Mouse (Mus musculus): ENCODE data around the gene Dyx1c1. TPM values are rescaled to one million over a fixed set of nuclear protein-coding genes. Genes with fewer than 3 reads are reported as not detected.

The Dyx1c1 gene
- total RNA-seq, 2 experiments from 2014 or later: 0.54 to 0.80 TPM

- no peak for DNase-seq (ENCODE audit: low spot score in 2 of 2)
Observed at GRCm38 (mm10) chr9:72972984-72973383, 14.4 kb downstream of the Dyx1c1 start.

GRCm38 (mm10) chr9:72974734-72975133 is 16.1 kb downstream of the Dyx1c1 start:
- DNase-seq (ENCODE audit: low spot score in 2 of 2): no peak

GRCm38 (mm10) chr9:72975242-72975641 is 16.7 kb downstream of the Dyx1c1 start:
- no peak for DNase-seq (ENCODE audit: low spot score in 2 of 2)

GRCm38 (mm10) chr9:72983066-72983465 is 24.5 kb downstream of the Dyx1c1 start:
- no peak for DNase-seq (ENCODE audit: low spot score in 2 of 2)

GRCm38 (mm10) chr9:72985250-72986220 is 26.9 kb downstream of the Dyx1c1 start, which contains the start of the genes Ccpg1os and Ccpg1:
Gene Ccpg1os, minus strand, starts transcription at chr9:72985382.
Gene Ccpg1, plus strand, starts transcription at chr9:72985429.
- peak; percentile 87 to 95 for DNase-seq (ENCODE audit: low spot score in 2 of 2)

GRCm38 (mm10) chr9:72987703-72988102 is 29.1 kb downstream of the Dyx1c1 start:
- no peak for DNase-seq (ENCODE audit: low spot score in 2 of 2)

GRCm38 (mm10) chr9:72988706-72989105 is 30.1 kb downstream of the Dyx1c1 start:
- DNase-seq (ENCODE audit: low spot score in 2 of 2): no peak

- DNase-seq (ENCODE audit: low spot score in 2 of 2): no peak
Observed at GRCm38 (mm10) chr9:72991420-72991819, 32.8 kb downstream of the Dyx1c1 start.

GRCm38 (mm10) chr9:72992576-72992975 is 34.0 kb downstream of the Dyx1c1 start:
- DNase-seq (ENCODE audit: low spot score in 2 of 2): no peak

- no peak for DNase-seq (ENCODE audit: low spot score in 2 of 2)
Observed at GRCm38 (mm10) chr9:72996167-72996566, 37.6 kb downstream of the Dyx1c1 start.

- DNase-seq (ENCODE audit: low spot score in 2 of 2): no peak
Observed at GRCm38 (mm10) chr9:72996806-72997205, 38.2 kb downstream of the Dyx1c1 start.

GRCm38 (mm10) chr9:73000487-73000886 is 41.9 kb downstream of the Dyx1c1 start:
- no peak for DNase-seq (ENCODE audit: low spot score in 2 of 2)

GRCm38 (mm10) chr9:73001314-73002011 is 42.9 kb downstream of the Dyx1c1 start:
- DNase-seq (ENCODE audit: low spot score in 2 of 2): no peak

GRCm38 (mm10) chr9:73002177-73002576 is 43.6 kb downstream of the Dyx1c1 start:
- DNase-seq (ENCODE audit: low spot score in 2 of 2): no peak

GRCm38 (mm10) chr9:73004076-73004475 is 45.5 kb downstream of the Dyx1c1 start:
- DNase-seq (ENCODE audit: low spot score in 2 of 2): no peak

- DNase-seq (ENCODE audit: low spot score in 2 of 2): no peak
Observed at GRCm38 (mm10) chr9:73005106-73005505, 46.5 kb downstream of the Dyx1c1 start.

GRCm38 (mm10) chr9:73006175-73006574 is 47.6 kb downstream of the Dyx1c1 start:
- DNase-seq (ENCODE audit: low spot score in 2 of 2): no peak

GRCm38 (mm10) chr9:73008384-73008783 is 49.8 kb downstream of the Dyx1c1 start:
- DNase-seq (ENCODE audit: low spot score in 2 of 2): no peak

- no peak for DNase-seq (ENCODE audit: low spot score in 2 of 2)
Observed at GRCm38 (mm10) chr9:73012629-73013028, 54.0 kb downstream of the Dyx1c1 start.

GRCm38 (mm10) chr9:73014724-73015123 is 56.1 kb downstream of the Dyx1c1 start:
- no peak for DNase-seq (ENCODE audit: low spot score in 2 of 2)

GRCm38 (mm10) chr9:73019841-73020240 is 61.3 kb downstream of the Dyx1c1 start:
- no peak for DNase-seq (ENCODE audit: low spot score in 2 of 2)

- DNase-seq (ENCODE audit: low spot score in 2 of 2): no peak
Observed at GRCm38 (mm10) chr9:73020566-73021097, 62.0 kb downstream of the Dyx1c1 start.
